Mouse (Mus musculus) adrenal gland, adult 8-10 months (tissue): ENCODE measurements at regions not wholly inside any gene's neighbourhood (a gene's known extent, or its start where the extent isn't known, plus 50 kb on each side); places are given as distances from the start of the nearest gene placed in this dataset.

Experiments
- DNase-seq: peaks from one replicate; pipeline ENCODE4 v3.0.0; 2022

GRCm38 (mm10) chr13:42518686-42519085 lies 161.7 kb upstream of the Phactr1 start:
- no peak for DNase-seq

- DNase-seq: no peak
These were observed 157.9 kb upstream of the Phactr1 start for GRCm38 (mm10) chr13:42522553-42522952.

GRCm38 (mm10) chr13:42526163-42526562 lies 154.3 kb upstream of the Phactr1 start:
- DNase-seq: no peak

- peak; percentile 69 for DNase-seq
These were observed 153.5 kb upstream of the Phactr1 start for GRCm38 (mm10) chr13:42526966-42527365.

- no peak for DNase-seq
These were observed 152.3 kb upstream of the Phactr1 start for GRCm38 (mm10) chr13:42528169-42528568.

- no peak for DNase-seq
These were observed 143.8 kb upstream of the Phactr1 start for GRCm38 (mm10) chr13:42536501-42537210.

GRCm38 (mm10) chr13:42538046-42538445 lies 142.4 kb upstream of the Phactr1 start:
- no peak for DNase-seq

- no peak for DNase-seq
These were observed 135.8 kb upstream of the Phactr1 start for GRCm38 (mm10) chr13:42544536-42545094.

- DNase-seq: no peak
These were observed 134.0 kb upstream of the Phactr1 start for GRCm38 (mm10) chr13:42546389-42546788.

GRCm38 (mm10) chr13:42546851-42547250 lies 133.6 kb upstream of the Phactr1 start:
- no peak for DNase-seq

GRCm38 (mm10) chr13:42549021-42549559 lies 131.3 kb upstream of the Phactr1 start:
- DNase-seq: no peak

GRCm38 (mm10) chr13:42554961-42555360 lies 125.5 kb upstream of the Phactr1 start:
- DNase-seq: no peak

GRCm38 (mm10) chr13:42558526-42558925 lies 121.9 kb upstream of the Phactr1 start:
- DNase-seq: no peak

- no peak for DNase-seq
These were observed 119.0 kb upstream of the Phactr1 start for GRCm38 (mm10) chr13:42561446-42561845.

GRCm38 (mm10) chr13:42565291-42566058 lies 114.9 kb upstream of the Phactr1 start:
- DNase-seq: no peak

- DNase-seq: no peak
These were observed 109.6 kb upstream of the Phactr1 start for GRCm38 (mm10) chr13:42570600-42571348.

GRCm38 (mm10) chr13:42574189-42574588 lies 106.2 kb upstream of the Phactr1 start:
- DNase-seq: no peak

- DNase-seq: peak; percentile 42
These were observed 104.5 kb upstream of the Phactr1 start for GRCm38 (mm10) chr13:42575725-42576426.

- no peak for DNase-seq
These were observed 101.0 kb upstream of the Phactr1 start for GRCm38 (mm10) chr13:42579471-42579870.

GRCm38 (mm10) chr13:42589136-42589535 lies 91.3 kb upstream of the Phactr1 start:
- DNase-seq: no peak

GRCm38 (mm10) chr13:42589607-42590006 lies 90.8 kb upstream of the Phactr1 start:
- DNase-seq: no peak

GRCm38 (mm10) chr13:42590415-42590814 lies 90.0 kb upstream of the Phactr1 start:
- DNase-seq: no peak
